Mouse (Mus musculus): Measurements from ENCODE around the gene Dnttip1. TPM values are rescaled to one million over a fixed set of nuclear protein-coding genes. Genes with fewer than 3 reads are reported as not detected.

Dnttip1 gene
- polyA plus RNA-seq, 1 experiment from 2014 or later, result 54.6 TPM

GRCm38 (mm10) chr2:164773989-164774364 is 28.2 kb downstream of the Dnttip1 start:
- Histone ChIP-seq H3K4me2 (no peak overlapping the region), H3K36me3 (no peaks in the 10 kb centered on the region), H3K4me1 (replicated peaks) (peaks cover 10% of the 10 kb centered on the region), H3K9me3 (no peaks in the 10 kb centered on the region), H3K27ac (replicated peaks) (no peak overlapping the region), H3K9ac (no peak overlapping the region), H3K4me3 (no peak overlapping the region), H3K27me3 (no peaks in the 10 kb centered on the region)
- ATAC-seq (ENCODE audit: low FRiP score, low read depth), result no peak
- 88% methylated on average over 5 of the region's 5 CpGs for WGBS

GRCm38 (mm10) chr2:164776130-164776529 is 30.3 kb downstream of the Dnttip1 start:
- no peaks in the 10 kb centered on the region for H3K9me3 ChIP-seq
- 92% methylated on average over 6 of the region's 6 CpGs for WGBS
- no peak overlapping the region for H3K9ac ChIP-seq
- H3K4me1 ChIP-seq (replicated peaks), result no peaks in the 10 kb centered on the region
- H3K27me3 ChIP-seq, result no peaks in the 10 kb centered on the region
- no peak overlapping the region for H3K4me3 ChIP-seq
- no peak overlapping the region for H3K27ac ChIP-seq (replicated peaks)
- no peak overlapping the region for H3K4me2 ChIP-seq
- no peaks in the 10 kb centered on the region for H3K36me3 ChIP-seq
- ATAC-seq (ENCODE audit: low FRiP score, low read depth), result no peak

- ATAC-seq (ENCODE audit: low FRiP score, low read depth), result no peak
- Histone ChIP-seq H3K9me3 (no peaks in the 10 kb centered on the region), H3K27me3 (no peaks in the 10 kb centered on the region), H3K4me1 (replicated peaks) (no peaks in the 10 kb centered on the region), H3K4me2 (no peak overlapping the region), H3K36me3 (no peaks in the 10 kb centered on the region), H3K9ac (no peak overlapping the region), H3K27ac (replicated peaks) (no peak overlapping the region), H3K4me3 (no peak overlapping the region)
- WGBS, result 72% methylated on average over 17 of the region's 17 CpGs
Measured at GRCm38 (mm10) chr2:164776801-164777200, 31.0 kb downstream of the Dnttip1 start.

GRCm38 (mm10) chr2:164777246-164778014 is 31.6 kb downstream of the Dnttip1 start:
- H3K9me3 ChIP-seq, result no peaks in the 10 kb centered on the region
- H3K27ac ChIP-seq (replicated peaks), result no peak overlapping the region
- no peaks in the 10 kb centered on the region for H3K27me3 ChIP-seq
- H3K4me3 ChIP-seq, result no peak overlapping the region
- 82% methylated on average over 30 of the region's 30 CpGs for WGBS
- H3K4me2 ChIP-seq, result no peak overlapping the region
- no peak for ATAC-seq (ENCODE audit: low FRiP score, low read depth)
- H3K36me3 ChIP-seq, result no peaks in the 10 kb centered on the region
- H3K4me1 ChIP-seq (replicated peaks), result no peaks in the 10 kb centered on the region
- H3K9ac ChIP-seq, result no peak overlapping the region

- Histone ChIP-seq H3K9me3 (no peaks in the 10 kb centered on the region), H3K4me3 (no peak overlapping the region), H3K27me3 (no peaks in the 10 kb centered on the region), H3K9ac (no peak overlapping the region), H3K4me2 (no peak overlapping the region), H3K27ac (replicated peaks) (no peak overlapping the region), H3K4me1 (replicated peaks) (no peaks in the 10 kb centered on the region), H3K36me3 (no peaks in the 10 kb centered on the region)
- 91% methylated on average over 11 of the region's 11 CpGs for WGBS
- no peak for ATAC-seq (ENCODE audit: low FRiP score, low read depth)
Measured at GRCm38 (mm10) chr2:164778015-164778287, 32.2 kb downstream of the Dnttip1 start.

- Histone ChIP-seq H3K36me3 (no peaks in the 10 kb centered on the region), H3K27ac (replicated peaks) (no peak overlapping the region), H3K27me3 (no peaks in the 10 kb centered on the region), H3K9ac (no peak overlapping the region), H3K4me1 (replicated peaks) (no peaks in the 10 kb centered on the region), H3K9me3 (no peaks in the 10 kb centered on the region), H3K4me2 (no peak overlapping the region), H3K4me3 (no peak overlapping the region)
- ATAC-seq (ENCODE audit: low FRiP score, low read depth), result no peak
- WGBS, result 85% methylated on average over 7 of the region's 7 CpGs
Measured at GRCm38 (mm10) chr2:164778809-164779208, 33.0 kb downstream of the Dnttip1 start.

- ATAC-seq (ENCODE audit: low FRiP score, low read depth), result no peak
- Histone ChIP-seq H3K4me3 (no peak within 1 kb of the TSS), H3K9me3 (no peaks in the 10 kb centered on the region), H3K4me2 (no peak within 1 kb of the TSS), H3K4me1 (replicated peaks) (peaks cover under 1% of the 10 kb centered on the region), H3K27me3 (no peaks in the 10 kb centered on the region), H3K36me3 (no peaks in the 10 kb centered on the region), H3K27ac (replicated peaks) (no peak within 1 kb of the TSS), H3K9ac (no peak within 1 kb of the TSS)
- WGBS, result 69% methylated on average over 8 of the region's 8 CpGs
Measured at GRCm38 (mm10) chr2:164779481-164780086, 33.8 kb downstream of the Dnttip1 start, which contains the start of gene Tnnc2. Gene Tnnc2, minus strand, starts transcription at chr2:164779967.

GRCm38 (mm10) chr2:164781876-164782275 is 36.1 kb downstream of the Dnttip1 start:
- ATAC-seq (ENCODE audit: low FRiP score, low read depth), result no peak
- WGBS, result 76% methylated on average over 4 of the region's 4 CpGs
- Histone ChIP-seq H3K4me3 (no peak overlapping the region), H3K4me1 (replicated peaks) (peaks cover 12% of the 10 kb centered on the region), H3K36me3 (no peaks in the 10 kb centered on the region), H3K27ac (replicated peaks) (no peak overlapping the region), H3K9ac (no peak overlapping the region), H3K9me3 (no peaks in the 10 kb centered on the region), H3K27me3 (no peaks in the 10 kb centered on the region), H3K4me2 (no peak overlapping the region)

GRCm38 (mm10) chr2:164783926-164784581 is 38.3 kb downstream of the Dnttip1 start:
- H3K27ac ChIP-seq (replicated peaks), result no peak overlapping the region
- peaks cover 25% of the 10 kb centered on the region for H3K4me1 ChIP-seq (replicated peaks)
- no peaks in the 10 kb centered on the region for H3K27me3 ChIP-seq
- H3K9me3 ChIP-seq, result no peaks in the 10 kb centered on the region
- no peak overlapping the region for H3K9ac ChIP-seq
- H3K36me3 ChIP-seq, result no peaks in the 10 kb centered on the region; the same call in 1 of the 2 replicates
- H3K4me3 ChIP-seq, result no peak overlapping the region
- 82% methylated on average over 7 of the region's 7 CpGs for WGBS
- H3K4me2 ChIP-seq, result no peak overlapping the region
- ATAC-seq (ENCODE audit: low FRiP score, low read depth), result no peak

GRCm38 (mm10) chr2:164784869-164785420 is 39.2 kb downstream of the Dnttip1 start:
- no peak for ATAC-seq (ENCODE audit: low FRiP score, low read depth)

GRCm38 (mm10) chr2:164785481-164786387 is 40.0 kb downstream of the Dnttip1 start, which contains the start of gene Snx21:
Gene Snx21, plus strand, starts transcription at chr2:164785823.
- Histone ChIP-seq H3K27me3 (no peaks in the 10 kb centered on the region), H3K4me2 (peak within 1 kb of the TSS; percentile 89), H3K36me3 (peaks cover 2% of the 10 kb centered on the region; the same call in 1 of the 2 replicates), H3K27ac (replicated peaks) (peak within 1 kb of the TSS; percentile 78), H3K9ac (peak within 1 kb of the TSS; percentile 55), H3K9me3 (no peaks in the 10 kb centered on the region), H3K4me1 (replicated peaks) (peaks cover 25% of the 10 kb centered on the region), H3K4me3 (peak within 1 kb of the TSS; percentile 59)
- under 1% methylated on average over 64 of the region's 89 CpGs for WGBS
- ATAC-seq (ENCODE audit: low FRiP score, low read depth), result peak; percentile 89

More at GRCm38 (mm10) chr2:164784869-164785420, 39.2 kb downstream of the Dnttip1 start:
- Histone ChIP-seq H3K36me3 (no peaks in the 10 kb centered on the region; the same call in 1 of the 2 replicates), H3K27me3 (no peaks in the 10 kb centered on the region), H3K4me1 (replicated peaks) (peaks cover 25% of the 10 kb centered on the region), H3K27ac (replicated peaks) (peak overlapping the region; percentile 78; the same call in 1 of the 2 replicates), H3K4me2 (peak overlapping the region; percentile 89), H3K9ac (peak overlapping the region; percentile 55), H3K9me3 (no peaks in the 10 kb centered on the region), H3K4me3 (peak overlapping the region; percentile 59)
- WGBS, result 15% methylated on average over 7 of the region's 7 CpGs
